Mouse (Mus musculus) left cerebral cortex, postnatal 4 days (tissue): ENCODE results near the gene Lrrtm1. TPM values are rescaled to one million over a fixed set of nuclear protein-coding genes. Genes with fewer than 3 reads are reported as not detected.

Experiments used
- DNase-seq: peaks from one replicate; pipeline ENCODE4 v3.0.0-alpha.2; 2022
- intact Hi-C: fragments of 180-260 bp; cut with DNase I; formaldehyde crosslinking; loops from one replicate; pipeline ENCODE4 v1.15.1; 2025
- total RNA-seq, 2 experiments: library from RNA; stranded (reverse); gene quantifications; 2 replicates each; pipeline ENCODE4 v1.2.3; 2021

Gene Lrrtm1
- total RNA-seq, 2 experiments from 2014 or later: 66.6 to 67.0 TPM

GRCm38 (mm10) chr6:77301305-77301704, 58.8 kb downstream of the Lrrtm1 start:
- no peak for DNase-seq
- intact Hi-C loops: no loop called here

- intact Hi-C loops: no loop called here
- DNase-seq: no peak
Measured at GRCm38 (mm10) chr6:77306796-77307195, 64.3 kb downstream of the Lrrtm1 start.
